Mouse (Mus musculus) MEL (cell line): ENCODE results near the gene Camta2. TPM values are rescaled to one million over a fixed set of nuclear protein-coding genes. Genes with fewer than 3 reads are reported as not detected.
A peak's percentile ranks its signal among the peaks of the same experiment; 100 is the strongest.

Experiments
- DNase-seq: peaks from one replicate; pipeline ENCODE4 v3.0.0; 2011; ENCODE audit warnings: low read depth, low spot score
- H3K27ac ChIP-seq: 2 replicates; pipeline ENCODE4 v1.5.1; 2012; ENCODE audit warnings: low read depth, mild to moderate bottlenecking, control low read depth, low read length, moderate library complexity; ENCODE audit not compliant: control insufficient read depth
- H3K27me3 ChIP-seq, 2 experiments: fragments of 150-350 bp in 1 of 2; sonication (generic) in 1 of 2; 2 replicates each; pipeline ENCODE4 v1.6.1; 2012; ENCODE audit warnings: low read length in 2 of 2, mild to moderate bottlenecking in 2 of 2, improper control_type of control experiment in 1 of 2, moderate library complexity in 1 of 2; ENCODE audit not compliant: insufficient read depth in 2 of 2, control insufficient read depth in 1 of 2
- H3K36me3 ChIP-seq, 2 experiments: 2 replicates each; pipeline ENCODE4 v1.6.1; 2012 to 2014; ENCODE audit warnings: low read length in 2 of 2, improper control_type of control experiment in 1 of 2, inconsistent platforms in 1 of 2, mild to moderate bottlenecking in 1 of 2; ENCODE audit not compliant: insufficient read depth in 2 of 2, control insufficient read depth in 1 of 2
- H3K4me1 ChIP-seq, 2 experiments: fragments of 150-350 bp in 1 of 2; sonication (generic) in 1 of 2; 2 replicates each; pipeline ENCODE4 v1.6.1; 2012; ENCODE audit warnings: low read length in 2 of 2, improper control_type of control experiment in 1 of 2, mild to moderate bottlenecking in 1 of 2; ENCODE audit not compliant: insufficient read depth in 2 of 2, control insufficient read depth in 1 of 2
- H3K4me3 ChIP-seq, 2 experiments: fragments of 150-350 bp in 1 of 2; sonication (generic) in 1 of 2; 2 replicates each; pipeline ENCODE4 v1.5.1; 2012; ENCODE audit warnings: low read depth in 2 of 2, low read length in 2 of 2, mild to moderate bottlenecking in 2 of 2, moderate library complexity in 2 of 2, control low read depth in 1 of 2, improper control_type of control experiment in 1 of 2; ENCODE audit not compliant: control insufficient read depth in 1 of 2, insufficient read depth in 1 of 2
- H3K79me2 ChIP-seq: 2 replicates; pipeline ENCODE4 v1.6.1; 2012; ENCODE audit warnings: mild to moderate bottlenecking, low read length, moderate library complexity; ENCODE audit not compliant: control insufficient read depth, poor library complexity, insufficient read depth
- H3K9ac ChIP-seq: 2 replicates; pipeline ENCODE4 v1.6.1; 2012; ENCODE audit warnings: low read depth, mild to moderate bottlenecking, control low read depth, low read length, moderate library complexity; ENCODE audit not compliant: control insufficient read depth, poor library complexity, severe bottlenecking
- H3K9me3 ChIP-seq: fragments of 150-350 bp; sonication (generic); replicated peaks from 2 replicates; pipeline ENCODE4 v1.6.1; 2012; ENCODE audit warnings: mild to moderate bottlenecking, low read length, improper control_type of control experiment, moderate library complexity; ENCODE audit not compliant: insufficient read depth
- BHLHE40 ChIP-seq: IDR thresholded peaks from 2 replicates; pipeline ENCODE4 v1.6.1; 2012; ENCODE audit warnings: low read depth, mild to moderate bottlenecking, inconsistent platforms, low read length, improper control_type of control experiment, borderline replicate concordance
- CHD1 ChIP-seq: IDR thresholded peaks from 2 replicates; pipeline ENCODE4 v1.6.1; 2012; ENCODE audit warnings: low read depth, mild to moderate bottlenecking, inconsistent platforms, low read length, improper control_type of control experiment
- CHD2 ChIP-seq: IDR thresholded peaks from 2 replicates; pipeline ENCODE4 v1.6.1; 2011; ENCODE audit warnings: low read length, improper control_type of control experiment
- CTCF ChIP-seq, 3 experiments: IDR thresholded peaks in 2 of 3; conservative IDR thresholded peaks in 1 of 3; 2 replicates each; pipeline ENCODE4 v1.5.1; 2011 to 2012; ENCODE audit warnings: low read length in 3 of 3, low read depth in 2 of 3, mild to moderate bottlenecking in 2 of 3, improper control_type of control experiment in 1 of 3, inconsistent platforms in 1 of 3, mixed read lengths in 1 of 3, moderate library complexity in 1 of 3; ENCODE audit not compliant: control insufficient read depth in 1 of 3, insufficient read depth in 1 of 3, poor library complexity in 1 of 3, severe bottlenecking in 1 of 3
- E2F4 ChIP-seq: IDR thresholded peaks from 2 replicates; pipeline ENCODE4 v1.6.1; 2011; ENCODE audit warnings: low read depth, low read length, improper control_type of control experiment, borderline replicate concordance
- ELF1 ChIP-seq: IDR thresholded peaks from 2 replicates; pipeline ENCODE4 v1.6.1; 2014; ENCODE audit warnings: low read depth, mild to moderate bottlenecking, inconsistent platforms, low read length, improper control_type of control experiment, moderate library complexity
- EP300 ChIP-seq, 2 experiments: IDR thresholded peaks; 2 replicates each; pipeline ENCODE4 v1.6.1; 2011; ENCODE audit warnings: improper control_type of control experiment in 2 of 2, low read length in 2 of 2, low read depth in 1 of 2, mild to moderate bottlenecking in 1 of 2
- ETS1 ChIP-seq: IDR thresholded peaks from 2 replicates; pipeline ENCODE4 v1.6.1; 2012; ENCODE audit warnings: low read depth, mild to moderate bottlenecking, inconsistent platforms, low read length, improper control_type of control experiment, moderate library complexity
- GABPA ChIP-seq: IDR thresholded peaks from 2 replicates; pipeline ENCODE4 v1.6.1; 2012; ENCODE audit warnings: low read depth, mild to moderate bottlenecking, inconsistent platforms, low read length, improper control_type of control experiment, moderate library complexity
- GATA1 ChIP-seq: IDR thresholded peaks from 2 replicates; pipeline ENCODE4 v1.6.1; 2011; ENCODE audit warnings: low read depth, low read length, improper control_type of control experiment
- HCFC1 ChIP-seq: IDR thresholded peaks from 2 replicates; pipeline ENCODE4 v1.6.1; 2012; ENCODE audit warnings: low read depth, mild to moderate bottlenecking, inconsistent platforms, low read length, improper control_type of control experiment, moderate library complexity
- JUND ChIP-seq: IDR thresholded peaks from 2 replicates; pipeline ENCODE4 v1.6.1; 2011; ENCODE audit warnings: low read depth, mild to moderate bottlenecking, improper control_type of control experiment, low read length
- KAT2A ChIP-seq: conservative IDR thresholded peaks from 2 replicates; pipeline ENCODE4 v1.6.1; 2012; ENCODE audit warnings: low read depth, low read length, improper control_type of control experiment, inconsistent platforms
- MAFK ChIP-seq: IDR thresholded peaks from 2 replicates; pipeline ENCODE4 v1.6.1; 2011; ENCODE audit warnings: low read depth, mild to moderate bottlenecking, low read length, improper control_type of control experiment, borderline replicate concordance
- MAX ChIP-seq: IDR thresholded peaks from 2 replicates; pipeline ENCODE4 v1.6.1; 2011; ENCODE audit warnings: low read length, improper control_type of control experiment
- MAZ ChIP-seq: IDR thresholded peaks from 2 replicates; pipeline ENCODE4 v1.6.1; 2012; ENCODE audit warnings: low read depth, mild to moderate bottlenecking, inconsistent platforms, low read length, improper control_type of control experiment
- MXI1 ChIP-seq: IDR thresholded peaks from 2 replicates; pipeline ENCODE4 v1.6.1; 2011; ENCODE audit warnings: mild to moderate bottlenecking, low read depth, low read length, improper control_type of control experiment
- MYC ChIP-seq: IDR thresholded peaks from 2 replicates; pipeline ENCODE4 v1.6.1; 2011; ENCODE audit warnings: low read depth, mild to moderate bottlenecking, low read length, improper control_type of control experiment, moderate library complexity
- NELFE ChIP-seq: IDR thresholded peaks from 2 replicates; pipeline ENCODE4 v1.6.1; 2011; ENCODE audit warnings: low read depth, low read length, improper control_type of control experiment
- NRF1 ChIP-seq: IDR thresholded peaks from 2 replicates; pipeline ENCODE4 v1.6.1; 2014; ENCODE audit warnings: low read depth, mild to moderate bottlenecking, inconsistent platforms, low read length, improper control_type of control experiment, moderate library complexity; ENCODE audit not compliant: poor library complexity, insufficient read depth, severe bottlenecking
- POLR2A ChIP-seq, 2 experiments: IDR thresholded peaks; 2 replicates each; pipeline ENCODE4 v1.6.1; 2011 to 2012; ENCODE audit warnings: low read length in 2 of 2, mild to moderate bottlenecking in 2 of 2, control low read depth in 1 of 2, improper control_type of control experiment in 1 of 2, low read depth in 1 of 2, moderate library complexity in 1 of 2; ENCODE audit not compliant: control insufficient read depth in 1 of 2, insufficient read depth in 1 of 2, poor library complexity in 1 of 2
- POLR2AphosphoS2 ChIP-seq: IDR thresholded peaks from 2 replicates; pipeline ENCODE4 v1.6.1; 2011; ENCODE audit warnings: low read length, improper control_type of control experiment
- POLR2AphosphoS5 ChIP-seq: IDR thresholded peaks from 2 replicates; pipeline ENCODE4 v1.6.1; 2012; ENCODE audit warnings: low read depth, borderline replicate concordance, mild to moderate bottlenecking, inconsistent platforms, low read length, moderate library complexity, mixed read lengths
- RAD21 ChIP-seq: IDR thresholded peaks from 2 replicates; pipeline ENCODE4 v1.6.1; 2011; ENCODE audit warnings: mild to moderate bottlenecking, low read depth, low read length, improper control_type of control experiment
- RCOR1 ChIP-seq: IDR thresholded peaks from 2 replicates; pipeline ENCODE4 v1.6.1; 2012; ENCODE audit warnings: low read depth, mild to moderate bottlenecking, inconsistent platforms, low read length, improper control_type of control experiment
- SMC3 ChIP-seq: IDR thresholded peaks from 2 replicates; pipeline ENCODE4 v1.6.1; 2011; ENCODE audit warnings: low read depth, low read length, improper control_type of control experiment
- TAL1 ChIP-seq: IDR thresholded peaks from 2 replicates; pipeline ENCODE4 v1.6.1; 2012; ENCODE audit warnings: mild to moderate bottlenecking, inconsistent platforms, low read length, moderate library complexity, mixed read lengths
- TCF12 ChIP-seq: IDR thresholded peaks from 2 replicates; pipeline ENCODE4 v1.6.1; 2014; ENCODE audit warnings: low read depth, mild to moderate bottlenecking, inconsistent platforms, low read length, improper control_type of control experiment, moderate library complexity
- UBTF ChIP-seq: IDR thresholded peaks from 2 replicates; pipeline ENCODE4 v1.6.1; 2012; ENCODE audit warnings: low read depth, mild to moderate bottlenecking, inconsistent platforms, low read length, improper control_type of control experiment, moderate library complexity, borderline replicate concordance; ENCODE audit not compliant: insufficient read depth
- USF1 ChIP-seq: IDR thresholded peaks from 2 replicates; pipeline ENCODE4 v1.6.1; 2014; ENCODE audit warnings: low read depth, mild to moderate bottlenecking, inconsistent platforms, low read length, improper control_type of control experiment, moderate library complexity
- ZMIZ1 ChIP-seq: IDR thresholded peaks from 2 replicates; pipeline ENCODE4 v1.6.1; 2012; ENCODE audit warnings: low read depth, mild to moderate bottlenecking, inconsistent platforms, low read length, improper control_type of control experiment, moderate library complexity
- ZNF384 ChIP-seq: IDR thresholded peaks from 2 replicates; pipeline ENCODE4 v1.6.1; 2012; ENCODE audit warnings: low read depth, mild to moderate bottlenecking, inconsistent platforms, low read length, improper control_type of control experiment
- polyA plus RNA-seq, 2 experiments: library from polyadenylated mRNA; stranded (reverse) in 1 of 2; unstranded in 1 of 2; fragments of >175 nt in 1 of 2; fragments of >200 nt in 1 of 2; gene quantifications; 2 replicates each; pipeline versions ENCODE4 v1.2.1 to v1.2.4; 2012; ENCODE audit warnings: low replicate concordance in 2 of 2, low read depth in 1 of 2; ENCODE audit not compliant: insufficient read length in 2 of 2, insufficient read depth in 1 of 2, missing spikeins in 1 of 2
- total RNA-seq: library from RNA; depleted of rRNA; stranded (reverse); fragments of 300-350 nt; gene quantifications from 2 replicates; pipeline ENCODE4 v1.2.3, GENCODE M21; 2012

Gene Camta2
- total and polyA plus RNA-seq, 3 experiments, result 1.9 to 15.0 TPM; not detected in 1

DNA sequence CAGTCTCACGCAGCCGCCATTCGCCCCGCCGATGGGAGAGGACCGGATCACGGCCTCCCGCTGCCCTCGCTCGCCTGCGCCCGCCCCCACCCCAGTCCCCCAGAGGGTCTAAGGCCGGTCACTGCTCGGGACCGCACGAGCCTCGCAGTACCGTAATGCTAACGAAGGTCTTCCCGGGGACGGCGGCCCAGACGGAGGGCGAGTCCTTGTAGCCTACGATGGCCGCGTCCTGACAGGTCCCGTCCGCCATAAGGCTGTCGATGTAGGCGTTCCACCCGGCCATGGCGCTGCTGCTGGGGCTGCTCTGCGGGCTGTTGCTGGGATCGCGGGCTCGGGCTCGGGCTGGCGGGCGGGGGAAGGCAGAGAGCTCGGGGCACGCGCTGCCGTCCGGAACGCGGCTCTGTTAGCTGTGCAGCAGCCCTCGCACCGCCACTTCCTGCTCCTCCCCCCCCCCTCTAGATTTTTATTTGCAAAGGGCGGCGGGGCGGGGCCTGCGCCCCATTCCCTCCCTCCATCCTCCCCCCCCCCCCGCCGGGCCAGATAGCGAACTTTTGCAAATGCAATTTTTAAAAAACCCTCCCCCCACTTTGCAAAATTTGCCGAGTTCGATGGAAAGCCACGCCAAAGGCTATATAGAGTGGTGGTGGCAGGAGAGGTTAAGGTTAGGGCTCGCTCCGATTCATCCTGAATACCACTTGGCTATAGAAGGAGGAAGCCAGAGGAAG lies 33.5 kb downstream of the Camta2 start, which contains the start of gene Pfn1 (continued):
- no peak; the same call in 1 of the 2 replicates for TF ChIP-seq CHD1
- TF ChIP-seq MXI1, result no peak
- TF ChIP-seq TAL1, result no peak
- peak; percentile 96 for TF ChIP-seq NELFE

DNA sequence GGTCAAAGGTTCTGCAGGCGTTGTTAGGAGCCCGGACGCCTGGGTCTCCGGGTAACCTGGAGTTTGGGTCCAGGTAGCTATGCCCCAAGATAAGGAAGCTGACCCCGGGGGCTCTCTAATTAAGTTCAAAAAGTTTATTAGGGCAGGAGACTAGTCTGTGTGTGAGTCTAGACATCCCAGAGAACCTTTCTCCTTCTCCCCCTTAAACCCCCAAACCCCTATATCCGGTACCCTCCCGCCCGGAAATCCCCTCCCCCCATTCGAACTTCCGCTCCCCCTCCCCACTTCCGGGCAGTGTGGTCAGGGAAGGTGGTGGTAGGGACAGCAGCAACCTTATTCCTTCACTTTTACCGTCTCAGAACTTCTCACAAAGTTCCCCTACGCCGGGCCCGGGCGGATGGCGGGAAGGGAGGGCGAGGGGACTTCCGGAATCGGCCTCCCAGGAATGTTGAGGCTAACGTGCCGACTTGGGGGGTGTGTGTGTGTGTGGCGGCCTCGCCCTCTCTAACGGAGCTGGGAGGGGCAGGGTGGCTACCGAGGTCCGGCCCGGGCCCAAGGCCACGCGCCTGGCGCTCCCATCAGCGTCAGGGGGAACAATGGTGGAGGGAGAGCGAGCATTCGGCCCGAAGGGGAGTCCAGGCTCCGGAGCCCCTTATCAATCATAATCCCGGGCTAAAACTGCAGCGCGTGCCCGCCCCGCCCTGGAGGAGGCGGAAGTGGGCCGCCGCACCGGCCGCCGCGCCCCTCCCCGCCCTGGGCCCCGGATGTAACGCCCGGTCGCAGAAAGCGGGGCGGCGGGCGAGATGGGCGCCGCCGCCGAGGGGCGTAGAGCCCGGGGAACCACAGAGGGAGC lies 34.3 kb downstream of the Camta2 start:
- peak overlapping the region; percentile 97 for H3K27ac ChIP-seq
- H3K36me3 ChIP-seq, result peaks cover 17 to 51% of the 10 kb centered on the region in 2 experiments
- peak; percentile 84 for DNase-seq
- H3K4me1 ChIP-seq, result peaks cover 13 to 54% of the 10 kb centered on the region in 2 experiments
- H3K4me3 ChIP-seq, result peak overlapping the region; percentile 96 to 98
- H3K9ac ChIP-seq, result peak overlapping the region; percentile 99
- H3K9me3 ChIP-seq, result no peaks in the 10 kb centered on the region
- H3K27me3 ChIP-seq, result no peaks in the 10 kb centered on the region
- H3K79me2 ChIP-seq, result peaks cover 67% of the 10 kb centered on the region
- TF ChIP-seq NRF1 (no peak), POLR2AphosphoS5 (no peak; the same call in 1 of the 2 replicates), ZMIZ1 (no peak; the same call in 1 of the 2 replicates), ELF1 (peak; percentile 84), GABPA (no peak), TCF12 (peak; percentile 38), CHD1 (no peak; the same call in 1 of the 2 replicates), JUND (no peak), USF1 (0 out of 2 replicates have a peak, but pooled peaks have one; percentile 13), RCOR1 (no peak), POLR2AphosphoS2 (0 out of 2 replicates have a peak, but pooled peaks have one; percentile 5), CHD2 (no peak), MAFK (no peak), NELFE (no peak; the same call in 1 of the 2 replicates), MAX (peak; percentile 34; the same call in 1 of the 2 replicates), E2F4 (no peak), UBTF (0 out of 2 replicates have a peak, but pooled peaks have one; percentile 56), KAT2A (no peak), POLR2A (IDR thresholded peaks at IDR 0.05; ENCODE audit: control insufficient read depth in 1 of 2, insufficient read depth in 1 of 2, low read depth in 1 of 2, low read length in 2 of 2, poor library complexity in 1 of 2) (peak in 1 of 2 experiments; percentile 41; a peak in 3 of 4 replicates), ZNF384 (no peak), GATA1 (no peak), RAD21 (no peak), EP300 (IDR thresholded peaks at IDR 0.05; ENCODE audit: low read depth in 1 of 2, low read length in 2 of 2) (peak in 1 of 2 experiments; percentile 19; a peak in 1 of 4 replicates), ETS1 (peak; percentile 4; the same call in 1 of the 2 replicates), SMC3 (no peak), MYC (no peak), CTCF (IDR thresholded peaks at IDR 0.05 in 2 of 3, conservative IDR thresholded peaks at IDR 0.05 in 1 of 3; ENCODE audit: control insufficient read depth in 1 of 3, insufficient read depth in 1 of 3, low read depth in 2 of 3, low read length in 3 of 3, poor library complexity in 1 of 3, severe bottlenecking in 1 of 3) (no peak), HCFC1 (peak; percentile 36; the same call in 1 of the 2 replicates), MAZ (peak; percentile 76; the same call in 1 of the 2 replicates), BHLHE40 (peak; percentile 68)
